Mouse (Mus musculus): ENCODE measurements at regions not wholly inside any gene's neighbourhood (a gene's known extent, or its start where the extent isn't known, plus 50 kb on each side); places are given as distances from the start of the nearest gene placed in this dataset.

DNA sequence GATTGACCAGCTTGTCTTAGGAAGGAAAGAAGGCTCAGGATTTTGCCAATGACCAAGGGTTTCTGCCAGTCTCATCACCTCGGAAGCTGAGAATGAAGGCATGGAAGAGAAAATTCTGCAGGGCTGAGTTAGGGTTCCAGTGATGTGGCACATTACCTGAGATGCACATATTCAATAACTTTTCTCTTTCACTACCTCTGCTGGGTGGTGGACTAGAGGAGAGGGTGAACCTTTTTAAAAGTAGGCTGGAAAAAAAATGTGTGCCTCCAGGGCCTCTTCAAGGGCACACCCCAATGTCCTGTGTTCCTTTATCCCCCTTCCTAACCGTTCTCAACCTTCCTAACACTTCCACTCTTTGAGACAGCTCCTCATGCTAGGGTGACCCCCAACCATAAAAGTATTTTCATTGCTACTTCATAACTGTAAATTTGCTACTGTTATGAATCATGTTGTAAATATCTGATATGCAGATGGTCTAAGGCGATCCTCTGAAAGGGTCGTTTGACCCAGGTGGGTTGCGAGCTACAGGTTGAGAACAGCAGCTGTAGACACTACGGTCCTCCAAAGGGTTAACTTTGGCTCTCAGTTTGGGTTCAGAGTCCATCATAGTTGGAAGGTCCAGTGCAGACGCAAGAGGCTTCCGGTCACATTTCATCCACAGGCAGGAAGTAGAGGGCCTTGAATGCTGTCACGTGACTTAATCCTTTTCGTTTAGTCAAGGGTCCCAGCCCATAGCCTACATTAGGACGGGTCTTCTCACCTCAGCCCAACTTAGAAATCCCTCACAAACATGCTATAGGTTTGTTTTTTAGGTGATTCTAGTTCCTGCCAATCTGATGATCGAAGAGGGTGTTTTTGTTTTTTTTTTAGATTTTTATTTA lies 75.1 kb upstream of the Cpsf6 start:
- H3K4me3 ChIP-seq (ENCODE audit: low read depth, low read length), result no peak overlapping the region
- H3K4me1 ChIP-seq (ENCODE audit: insufficient read depth, low read length), result no peaks in the 10 kb centered on the region
- H3K36me3 ChIP-seq (ENCODE audit: insufficient read depth, low read length), result no peaks in the 10 kb centered on the region
- H3K27ac ChIP-seq (ENCODE audit: low read depth, low read length), result no peak overlapping the region
- no peak overlapping the region for H3K4me2 ChIP-seq (ENCODE audit: low read depth, low read length, poor library complexity, severe bottlenecking)
- ATAC-seq (ENCODE audit: low FRiP score) (no peak), DNase-seq (ENCODE audit: low spot score) (no peak)
- H3K9me3 ChIP-seq (ENCODE audit: low read length), result no peaks in the 10 kb centered on the region
- 66% methylated on average over 12 of the region's 12 CpGs for WGBS
- no peak for TF ChIP-seq CTCF (IDR thresholded peaks at IDR 0.05)
- H3K27me3 ChIP-seq (ENCODE audit: insufficient read depth, low read length), result no peaks in the 10 kb centered on the region
- no peak overlapping the region for H3K9ac ChIP-seq (replicated peaks; ENCODE audit: low read length, poor library complexity, severe bottlenecking)

DNA sequence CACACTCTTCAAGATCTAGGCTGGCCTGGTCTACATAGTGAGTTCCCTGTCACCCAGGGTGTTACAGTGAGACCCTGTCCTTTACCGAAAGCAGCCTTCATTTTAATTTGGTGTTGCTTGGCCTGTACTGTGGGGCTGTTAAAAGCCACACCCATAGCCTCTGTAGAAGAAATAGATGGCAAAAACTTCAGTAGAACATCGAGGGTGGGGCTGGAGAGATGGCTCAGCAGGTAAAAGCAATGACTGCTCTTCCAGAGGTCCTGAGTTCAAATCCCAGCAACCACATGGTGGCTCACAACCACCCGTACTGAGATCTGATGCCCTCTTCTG lies 74.3 kb upstream of the Cpsf6 start:
- ATAC-seq (ENCODE audit: low FRiP score) (no peak), DNase-seq (ENCODE audit: low spot score) (no peak)
- no peak overlapping the region for H3K9ac ChIP-seq (replicated peaks; ENCODE audit: low read length, poor library complexity, severe bottlenecking)
- H3K4me1 ChIP-seq (ENCODE audit: insufficient read depth, low read length), result no peaks in the 10 kb centered on the region
- no peak overlapping the region for H3K4me2 ChIP-seq (ENCODE audit: low read depth, low read length, poor library complexity, severe bottlenecking)
- H3K4me3 ChIP-seq (ENCODE audit: low read depth, low read length), result no peak overlapping the region
- no peak for TF ChIP-seq CTCF (IDR thresholded peaks at IDR 0.05)
- 92% methylated on average over 3 of the region's 3 CpGs for WGBS
- H3K27ac ChIP-seq (ENCODE audit: low read depth, low read length), result no peak overlapping the region
- H3K36me3 ChIP-seq (ENCODE audit: insufficient read depth, low read length), result no peaks in the 10 kb centered on the region
- no peaks in the 10 kb centered on the region for H3K9me3 ChIP-seq (ENCODE audit: low read length)
- H3K27me3 ChIP-seq (ENCODE audit: insufficient read depth, low read length), result no peaks in the 10 kb centered on the region

DNA sequence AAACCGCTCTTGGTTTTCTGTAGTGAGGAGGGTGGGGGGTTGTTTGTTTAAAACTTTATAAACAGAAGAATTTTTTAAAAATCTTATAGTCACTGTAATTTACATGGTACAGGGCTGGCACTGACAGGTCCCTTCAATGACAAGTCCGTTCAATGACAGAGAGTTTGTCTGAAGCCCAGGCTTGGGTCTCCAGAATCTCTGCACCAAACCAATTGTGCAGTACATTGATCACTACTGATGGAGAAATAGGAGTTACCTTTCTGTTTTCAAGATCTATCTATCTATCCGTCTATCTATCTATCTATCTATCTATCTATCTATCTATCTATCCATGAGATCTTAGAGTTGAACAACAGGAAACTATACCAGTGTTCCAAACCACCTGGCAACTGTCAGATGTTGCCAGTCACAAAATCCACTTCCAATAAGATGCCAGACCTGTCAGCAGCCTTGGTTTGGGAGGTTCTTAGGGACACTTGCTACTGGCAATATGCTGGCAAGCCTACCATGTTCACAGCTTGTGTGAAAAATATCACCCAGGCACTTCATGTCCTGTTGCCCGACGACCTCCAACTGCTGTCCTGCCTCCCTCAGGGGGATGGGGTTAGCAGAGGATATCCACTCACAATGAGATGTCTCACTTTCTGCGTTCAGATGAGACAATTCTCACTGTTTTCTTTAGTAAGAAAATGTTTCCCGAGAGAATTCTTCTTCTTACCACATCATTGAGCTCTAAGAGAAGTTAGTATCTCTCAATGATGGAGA lies 73.8 kb upstream of the Cpsf6 start:
- 94% methylated on average over 7 of the region's 7 CpGs for WGBS
- Histone ChIP-seq H3K9me3 (ENCODE audit: low read length) (no peaks in the 10 kb centered on the region), H3K4me2 (ENCODE audit: low read depth, low read length, poor library complexity, severe bottlenecking) (no peak overlapping the region), H3K36me3 (ENCODE audit: insufficient read depth, low read length) (no peaks in the 10 kb centered on the region), H3K4me1 (ENCODE audit: insufficient read depth, low read length) (no peaks in the 10 kb centered on the region), H3K27me3 (ENCODE audit: insufficient read depth, low read length) (no peaks in the 10 kb centered on the region), H3K4me3 (ENCODE audit: low read depth, low read length) (no peak overlapping the region), H3K9ac (replicated peaks; ENCODE audit: low read length, poor library complexity, severe bottlenecking) (no peak overlapping the region), H3K27ac (ENCODE audit: low read depth, low read length) (no peak overlapping the region)
- ATAC-seq (ENCODE audit: low FRiP score) (no peak), DNase-seq (ENCODE audit: low spot score) (no peak)
- no peak for TF ChIP-seq CTCF (IDR thresholded peaks at IDR 0.05)

GRCm38 (mm10) chr10:117452190-117452950 lies 72.6 kb upstream of the Cpsf6 start:
- no peaks in the 10 kb centered on the region for H3K9me3 ChIP-seq (ENCODE audit: low read length)
- no peaks in the 10 kb centered on the region for H3K36me3 ChIP-seq (ENCODE audit: insufficient read depth, low read length)
- DNase-seq (ENCODE audit: low spot score) (no peak), ATAC-seq (ENCODE audit: low FRiP score) (no peak)
- H3K4me3 ChIP-seq (ENCODE audit: low read depth, low read length), result no peak overlapping the region
- no peak overlapping the region for H3K4me2 ChIP-seq (ENCODE audit: low read depth, low read length, poor library complexity, severe bottlenecking)
- H3K27me3 ChIP-seq (ENCODE audit: insufficient read depth, low read length), result no peaks in the 10 kb centered on the region
- no peaks in the 10 kb centered on the region for H3K4me1 ChIP-seq (ENCODE audit: insufficient read depth, low read length)
- no peak for TF ChIP-seq CTCF (IDR thresholded peaks at IDR 0.05)
- H3K9ac ChIP-seq (replicated peaks; ENCODE audit: low read length, poor library complexity, severe bottlenecking), result no peak overlapping the region
- H3K27ac ChIP-seq (ENCODE audit: low read depth, low read length), result no peak overlapping the region
- WGBS, result 33% methylated on average over 7 of the region's 7 CpGs

- Histone ChIP-seq H3K4me3 (ENCODE audit: low read depth, low read length) (no peak overlapping the region), H3K9me3 (ENCODE audit: low read length) (no peaks in the 10 kb centered on the region), H3K4me1 (ENCODE audit: insufficient read depth, low read length) (no peaks in the 10 kb centered on the region), H3K9ac (replicated peaks; ENCODE audit: low read length, poor library complexity, severe bottlenecking) (no peak overlapping the region), H3K36me3 (ENCODE audit: insufficient read depth, low read length) (no peaks in the 10 kb centered on the region), H3K27me3 (ENCODE audit: insufficient read depth, low read length) (no peaks in the 10 kb centered on the region), H3K4me2 (ENCODE audit: low read depth, low read length, poor library complexity, severe bottlenecking) (no peak overlapping the region), H3K27ac (ENCODE audit: low read depth, low read length) (no peak overlapping the region)
- 88% methylated on average over 9 of the region's 9 CpGs for WGBS
- DNase-seq (ENCODE audit: low spot score) (no peak), ATAC-seq (ENCODE audit: low FRiP score) (no peak)
- no peak for TF ChIP-seq CTCF (IDR thresholded peaks at IDR 0.05)
Observed at GRCm38 (mm10) chr10:117451396-117452185, 71.8 kb upstream of the Cpsf6 start.

Measured in midbrain, postnatal 0 days (tissue).